Mouse (Mus musculus): ENCODE results near the gene Lrrc1. TPM values are rescaled to one million over a fixed set of nuclear protein-coding genes. Genes with fewer than 3 reads are reported as not detected.

Lrrc1 gene
- total RNA-seq, 2 experiments from 2014 or later: 7.5 to 7.9 TPM

- DNase-seq (ENCODE audit: low spot score in 2 of 2): no peak
These were observed 41.9 kb downstream of the Lrrc1 start for GRCm38 (mm10) chr9:77502548-77503438.

- DNase-seq (ENCODE audit: low spot score in 2 of 2): no peak
These were observed 42.5 kb downstream of the Lrrc1 start for GRCm38 (mm10) chr9:77502171-77502547.

GRCm38 (mm10) chr9:77499084-77499483 lies 45.6 kb downstream of the Lrrc1 start:
- no peak for DNase-seq (ENCODE audit: low spot score in 2 of 2)

- DNase-seq (ENCODE audit: low spot score in 2 of 2): no peak
These were observed 46.3 kb downstream of the Lrrc1 start for GRCm38 (mm10) chr9:77498406-77498805.

GRCm38 (mm10) chr9:77497173-77497572 lies 47.5 kb downstream of the Lrrc1 start:
- no peak for DNase-seq (ENCODE audit: low spot score in 2 of 2)

- DNase-seq (ENCODE audit: low spot score in 2 of 2): no peak
These were observed 48.1 kb downstream of the Lrrc1 start for GRCm38 (mm10) chr9:77496540-77497062.

- DNase-seq (ENCODE audit: low spot score in 2 of 2): no peak
These were observed 50.4 kb downstream of the Lrrc1 start for GRCm38 (mm10) chr9:77494307-77494706.

GRCm38 (mm10) chr9:77488611-77489010 lies 56.1 kb downstream of the Lrrc1 start:
- DNase-seq (ENCODE audit: low spot score in 2 of 2): no peak

GRCm38 (mm10) chr9:77487427-77487826 lies 57.2 kb downstream of the Lrrc1 start:
- no peak for DNase-seq (ENCODE audit: low spot score in 2 of 2)

GRCm38 (mm10) chr9:77485915-77486314 lies 58.8 kb downstream of the Lrrc1 start:
- no peak for DNase-seq (ENCODE audit: low spot score in 2 of 2)

GRCm38 (mm10) chr9:77484751-77485150 lies 59.9 kb downstream of the Lrrc1 start:
- DNase-seq (ENCODE audit: low spot score in 2 of 2): no peak

GRCm38 (mm10) chr9:77483559-77483958 lies 61.1 kb downstream of the Lrrc1 start:
- DNase-seq (ENCODE audit: low spot score in 2 of 2): no peak

GRCm38 (mm10) chr9:77482281-77482680 lies 62.4 kb downstream of the Lrrc1 start:
- DNase-seq (ENCODE audit: low spot score in 2 of 2): no peak

GRCm38 (mm10) chr9:77481380-77481779 lies 63.3 kb downstream of the Lrrc1 start:
- DNase-seq (ENCODE audit: low spot score in 2 of 2): peak in 1 of 2 experiments; percentile 35

GRCm38 (mm10) chr9:77480574-77481319 lies 63.9 kb downstream of the Lrrc1 start:
- DNase-seq (ENCODE audit: low spot score in 2 of 2): no peak

- DNase-seq (ENCODE audit: low spot score in 2 of 2): no peak
These were observed 64.7 kb downstream of the Lrrc1 start for GRCm38 (mm10) chr9:77480001-77480400.

GRCm38 (mm10) chr9:77478166-77478920 lies 66.3 kb downstream of the Lrrc1 start:
- no peak for DNase-seq (ENCODE audit: low spot score in 2 of 2)

GRCm38 (mm10) chr9:77474535-77474934 lies 70.1 kb downstream of the Lrrc1 start:
- no peak for DNase-seq (ENCODE audit: low spot score in 2 of 2)

GRCm38 (mm10) chr9:77472557-77472956 lies 72.1 kb downstream of the Lrrc1 start:
- no peak for DNase-seq (ENCODE audit: low spot score in 2 of 2)

GRCm38 (mm10) chr9:77471646-77472220 lies 72.9 kb downstream of the Lrrc1 start:
- DNase-seq (ENCODE audit: low spot score in 2 of 2): no peak

Data from adrenal gland, adult 18-20 months (tissue).